Mouse (Mus musculus) C2C12 (cell line): Measurements from ENCODE around the gene Mitf. TPM values are rescaled to one million over a fixed set of nuclear protein-coding genes. Genes with fewer than 3 reads are reported as not detected.

Experiments used
- H3K27me3 ChIP-seq: one replicate; pipeline ENCODE4 v1.6.1; 2011; ENCODE audit not compliant: control insufficient read depth, insufficient read depth, insufficient read length
- H3K36me3 ChIP-seq: one replicate; pipeline ENCODE4 v1.6.1; 2011; ENCODE audit not compliant: control insufficient read depth, insufficient read depth
- H3K4me3 ChIP-seq: one replicate; pipeline ENCODE4 v1.5.1; 2011; ENCODE audit warnings: mild to moderate bottlenecking, control low read depth; ENCODE audit not compliant: poor library complexity, insufficient read depth, severe bottlenecking
- H3K79me2 ChIP-seq: one replicate; pipeline ENCODE4 v1.6.1; 2011; ENCODE audit not compliant: control insufficient read depth, insufficient read depth
- H3K79me3 ChIP-seq: one replicate; pipeline ENCODE4 v1.6.1; 2011; ENCODE audit warnings: low read depth, control low read depth
- H3ac ChIP-seq: one replicate; pipeline ENCODE3; 2011; ENCODE audit warnings: low read depth; ENCODE audit not compliant: control insufficient read depth, insufficient read length
- CEBPB ChIP-seq: IDR thresholded peaks from one replicate; pipeline ENCODE4 v1.6.1; 2011; ENCODE audit warnings: low read depth, mild to moderate bottlenecking, control low read depth, moderate library complexity
- CTCF ChIP-seq: IDR thresholded peaks from one replicate; pipeline ENCODE4 v1.5.1; 2011; ENCODE audit not compliant: control insufficient read depth, insufficient read depth, insufficient read length
- FOSL1 ChIP-seq: IDR thresholded peaks from one replicate; pipeline ENCODE4 v1.8.0; 2011; ENCODE audit warnings: mild to moderate bottlenecking, low read length; ENCODE audit not compliant: poor library complexity, insufficient read depth, severe bottlenecking
- MAX ChIP-seq: IDR thresholded peaks from one replicate; pipeline ENCODE4 v1.6.1; 2011; ENCODE audit warnings: mild to moderate bottlenecking, control low read depth
- MYOD1 ChIP-seq: IDR thresholded peaks from one replicate; pipeline ENCODE4 v1.6.1; 2011; ENCODE audit warnings: low read depth; ENCODE audit not compliant: control insufficient read depth, insufficient read length
- MYOG ChIP-seq: IDR thresholded peaks from one replicate; pipeline ENCODE4 v1.6.1; 2011; ENCODE audit not compliant: control insufficient read depth, insufficient read length; ENCODE audit errors: extremely low read depth
- USF1 ChIP-seq: IDR thresholded peaks from one replicate; pipeline ENCODE4 v1.6.1; 2011; ENCODE audit warnings: low read depth, mild to moderate bottlenecking, control low read depth, moderate library complexity
- polyA plus RNA-seq: library from polyadenylated mRNA; unstranded; fragments of >200 nt; fragmentation: generic; extraction: Trizol; gene quantifications from one replicate; pipeline ENCODE4 v1.2.1, GENCODE M21; 2012; ENCODE audit warnings: missing spikeins

The Mitf gene
- polyA plus RNA-seq, 1 experiment: 0.70 TPM

DNA sequence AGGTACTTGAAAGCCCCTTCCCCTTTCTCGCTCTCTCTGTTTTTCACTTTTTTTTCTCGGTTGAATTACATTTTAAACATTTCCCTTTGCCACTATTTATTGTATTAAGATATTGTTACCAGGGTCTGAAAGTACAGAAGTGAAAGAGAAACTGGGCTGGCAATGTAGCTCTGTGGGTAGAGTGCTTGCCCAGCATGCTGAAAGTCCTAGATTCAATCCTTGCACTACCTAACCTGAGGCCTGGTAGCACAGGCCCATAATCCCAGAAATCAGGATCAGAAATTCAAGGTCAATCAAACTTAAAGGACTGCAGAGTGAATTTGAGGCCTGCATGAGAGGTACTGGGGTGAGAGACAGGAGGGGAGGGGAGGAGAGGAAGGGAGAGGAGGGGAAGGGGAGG lies 242.7 kb downstream of the Mitf start:
- Histone ChIP-seq H3K79me2 (no peaks in the 10 kb centered on the region), H3K27me3 (peaks cover 19% of the 10 kb centered on the region), H3K79me3 (no peaks in the 10 kb centered on the region), H3K36me3 (no peaks in the 10 kb centered on the region), H3K4me3 (no peak overlapping the region), H3ac (no peak overlapping the region)
- TF ChIP-seq CTCF: no peak
- TF ChIP-seq MYOD1: no peak
- TF ChIP-seq MYOG: no peak
- TF ChIP-seq FOSL1: no peak
- TF ChIP-seq MAX: no peak
- no peak for TF ChIP-seq USF1
- TF ChIP-seq CEBPB: no peak

DNA sequence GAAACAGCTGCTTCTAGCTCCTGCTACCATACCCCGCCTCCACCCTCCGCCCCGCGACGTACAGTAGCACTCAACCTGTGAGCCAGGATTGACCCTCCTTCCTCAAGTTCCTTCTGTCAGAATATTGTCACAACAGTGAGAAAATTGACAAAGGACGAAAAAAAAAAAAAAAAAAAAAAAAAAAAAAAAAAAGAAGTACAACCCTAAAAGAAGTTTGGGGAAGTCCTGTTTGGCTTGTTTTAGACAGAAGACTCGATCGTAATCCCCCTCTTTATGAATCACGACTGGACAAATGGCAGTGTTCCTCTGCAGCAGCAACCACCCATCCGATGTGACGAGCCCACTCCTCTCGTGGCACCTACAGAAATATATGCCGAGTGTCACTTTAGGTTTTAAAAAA lies 255.0 kb downstream of the Mitf start:
- Histone ChIP-seq H3K36me3 (no peaks in the 10 kb centered on the region), H3K79me3 (no peaks in the 10 kb centered on the region), H3K27me3 (peaks cover 3% of the 10 kb centered on the region), H3ac (no peak overlapping the region), H3K79me2 (no peaks in the 10 kb centered on the region), H3K4me3 (no peak overlapping the region)
- TF ChIP-seq FOSL1: no peak
- TF ChIP-seq CTCF: no peak
- no peak for TF ChIP-seq MYOG
- TF ChIP-seq USF1: no peak
- no peak for TF ChIP-seq MAX
- TF ChIP-seq CEBPB: no peak

DNA sequence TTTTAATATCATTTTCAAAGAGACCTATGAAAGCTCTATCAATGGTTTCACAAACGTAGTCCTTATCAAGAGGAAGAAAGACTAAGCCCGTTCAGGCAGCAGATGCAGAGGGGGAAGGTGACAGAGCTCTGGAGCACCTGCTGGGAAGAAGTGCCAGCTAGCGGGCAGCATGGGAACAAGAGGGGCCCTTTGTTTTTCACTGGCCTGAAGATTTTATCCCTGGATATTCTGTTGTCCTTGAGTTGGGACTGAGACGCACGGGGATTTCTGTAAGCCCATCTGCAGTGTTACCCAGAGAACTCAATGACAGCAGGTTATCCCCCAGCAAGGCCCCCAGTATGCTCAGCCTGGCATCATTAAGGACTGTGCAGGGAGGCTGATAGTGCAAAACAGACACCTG lies 258.1 kb downstream of the Mitf start:
- Histone ChIP-seq H3K4me3 (no peak overlapping the region), H3K27me3 (no peaks in the 10 kb centered on the region), H3K79me3 (no peaks in the 10 kb centered on the region), H3ac (no peak overlapping the region), H3K36me3 (no peaks in the 10 kb centered on the region), H3K79me2 (no peaks in the 10 kb centered on the region)
- TF ChIP-seq MYOG: no peak

DNA sequence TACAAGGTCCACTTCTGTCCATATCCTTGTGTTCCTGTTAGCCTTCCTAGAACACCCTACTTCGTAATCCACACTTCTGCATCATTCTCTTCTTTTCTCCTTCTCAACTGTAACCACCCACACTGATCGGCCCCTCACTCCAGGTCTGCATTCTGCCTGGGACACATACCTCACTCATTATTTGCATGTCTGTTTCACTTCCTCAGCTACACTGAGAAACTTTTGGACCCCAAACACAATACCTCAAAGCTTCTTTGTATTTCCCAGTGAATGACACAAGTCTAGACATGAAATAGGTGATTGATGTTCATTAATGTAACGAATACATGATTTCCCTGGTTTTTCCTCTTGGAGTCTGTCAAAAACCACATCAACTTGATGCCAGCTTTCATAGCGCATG lies 259.6 kb downstream of the Mitf start:
- no peaks in the 10 kb centered on the region for H3K36me3 ChIP-seq
- H3K27me3 ChIP-seq: peaks cover 5% of the 10 kb centered on the region
- TF ChIP-seq MYOD1 (no peak), USF1 (no peak), MAX (no peak), CEBPB (no peak), FOSL1 (no peak), MYOG (no peak), CTCF (no peak)

More for the DNA sequence above, 259.6 kb downstream of the Mitf start:
- Histone ChIP-seq H3ac (no peak overlapping the region), H3K79me3 (no peaks in the 10 kb centered on the region), H3K4me3 (no peak overlapping the region), H3K79me2 (no peaks in the 10 kb centered on the region)

Other genes starting within 250 kb of the Mitf start
- not detected for gene Frmd4b, start 189.5 kb upstream of the Mitf start, polyA plus RNA-seq